Mouse (Mus musculus): ENCODE measurements around the gene Abhd14a.
A peak's percentile ranks its signal among the peaks of the same experiment; 100 is the strongest.

Abhd14a gene

GRCm38 (mm10) chr9:106478101-106478500 is 30.6 kb upstream of the Abhd14a start:
- Histone ChIP-seq H3K9me3 (ENCODE audit: low read length) (no peaks in the 10 kb centered on the region), H3K27me3 (ENCODE audit: insufficient read depth, low read length) (no peaks in the 10 kb centered on the region), H3K4me1 (replicated peaks; ENCODE audit: low read depth, low read length) (peaks cover 82% of the 10 kb centered on the region), H3K4me3 (replicated peaks; ENCODE audit: low read length) (peak overlapping the region; percentile 89), H3K36me3 (ENCODE audit: insufficient read depth, low read length) (peaks cover 45% of the 10 kb centered on the region)
- TF ChIP-seq NANOG (IDR thresholded peaks at IDR 0.05; ENCODE audit: borderline replicate concordance, low read length) = no peak
- no peak for TF ChIP-seq POU5F1 (IDR thresholded peaks at IDR 0.05; ENCODE audit: borderline replicate concordance, low read length)
- no peak for TF ChIP-seq CTCF (conservative IDR thresholded peaks at IDR 0.05; ENCODE audit: low read length)

- peaks cover 40% of the 10 kb centered on the region for H3K36me3 ChIP-seq (ENCODE audit: insufficient read depth, low read length)
- H3K27me3 ChIP-seq (ENCODE audit: insufficient read depth, low read length) = no peaks in the 10 kb centered on the region
- H3K4me3 ChIP-seq (replicated peaks; ENCODE audit: low read length) = peak overlapping the region; percentile 89
- TF ChIP-seq CTCF (conservative IDR thresholded peaks at IDR 0.05; ENCODE audit: low read length) (no peak), POU5F1 (IDR thresholded peaks at IDR 0.05; ENCODE audit: borderline replicate concordance, low read length) (no peak), NANOG (IDR thresholded peaks at IDR 0.05; ENCODE audit: borderline replicate concordance, low read length) (no peak)
- peaks cover 82% of the 10 kb centered on the region for H3K4me1 ChIP-seq (replicated peaks; ENCODE audit: low read depth, low read length)
- H3K9me3 ChIP-seq (ENCODE audit: low read length) = no peaks in the 10 kb centered on the region
Measured at GRCm38 (mm10) chr9:106477649-106478048, 30.2 kb upstream of the Abhd14a start.

- peaks cover 85% of the 10 kb centered on the region for H3K4me1 ChIP-seq (replicated peaks; ENCODE audit: low read depth, low read length)
- peak within 1 kb of the TSS; percentile 89 for H3K4me3 ChIP-seq (replicated peaks; ENCODE audit: low read length)
- TF ChIP-seq POU5F1 (IDR thresholded peaks at IDR 0.05; ENCODE audit: borderline replicate concordance, low read length) (no peak), NANOG (IDR thresholded peaks at IDR 0.05; ENCODE audit: borderline replicate concordance, low read length) (no peak), CTCF (conservative IDR thresholded peaks at IDR 0.05; ENCODE audit: low read length) (peak; percentile 94)
- H3K27me3 ChIP-seq (ENCODE audit: insufficient read depth, low read length) = no peaks in the 10 kb centered on the region
- H3K9me3 ChIP-seq (ENCODE audit: low read length) = no peaks in the 10 kb centered on the region
- H3K36me3 ChIP-seq (ENCODE audit: insufficient read depth, low read length) = peaks cover 34% of the 10 kb centered on the region
Measured at GRCm38 (mm10) chr9:106476924-106477484, 29.5 kb upstream of the Abhd14a start, which contains the start of gene Parp3. Gene Parp3, minus strand, starts transcription at chr9:106476949.

GRCm38 (mm10) chr9:106476002-106476923 is 28.8 kb upstream of the Abhd14a start:
- peaks cover 27% of the 10 kb centered on the region for H3K36me3 ChIP-seq (ENCODE audit: insufficient read depth, low read length)
- H3K4me1 ChIP-seq (replicated peaks; ENCODE audit: low read depth, low read length) = peaks cover 87% of the 10 kb centered on the region
- TF ChIP-seq CTCF (conservative IDR thresholded peaks at IDR 0.05; ENCODE audit: low read length) (no peak), NANOG (IDR thresholded peaks at IDR 0.05; ENCODE audit: borderline replicate concordance, low read length) (no peak), POU5F1 (IDR thresholded peaks at IDR 0.05; ENCODE audit: borderline replicate concordance, low read length) (no peak)
- peak overlapping the region; percentile 52 for H3K4me3 ChIP-seq (replicated peaks; ENCODE audit: low read length)
- H3K9me3 ChIP-seq (ENCODE audit: low read length) = no peaks in the 10 kb centered on the region
- no peaks in the 10 kb centered on the region for H3K27me3 ChIP-seq (ENCODE audit: insufficient read depth, low read length)

- Histone ChIP-seq H3K27me3 (ENCODE audit: insufficient read depth, low read length) (no peaks in the 10 kb centered on the region), H3K9me3 (ENCODE audit: low read length) (no peaks in the 10 kb centered on the region), H3K4me3 (replicated peaks; ENCODE audit: low read length) (peak within 1 kb of the TSS; percentile 52), H3K4me1 (replicated peaks; ENCODE audit: low read depth, low read length) (peaks cover 87% of the 10 kb centered on the region), H3K36me3 (ENCODE audit: insufficient read depth, low read length) (peaks cover 21% of the 10 kb centered on the region)
- TF ChIP-seq CTCF (conservative IDR thresholded peaks at IDR 0.05; ENCODE audit: low read length) (no peak), NANOG (IDR thresholded peaks at IDR 0.05; ENCODE audit: borderline replicate concordance, low read length) (no peak), POU5F1 (IDR thresholded peaks at IDR 0.05; ENCODE audit: borderline replicate concordance, low read length) (no peak)
Measured at GRCm38 (mm10) chr9:106475663-106476001, 28.2 kb upstream of the Abhd14a start, which contains the start of gene Rrp9. Gene Rrp9, plus strand, starts transcription at chr9:106475963.

- no peak for TF ChIP-seq NANOG (IDR thresholded peaks at IDR 0.05; ENCODE audit: borderline replicate concordance, low read length)
- TF ChIP-seq CTCF (conservative IDR thresholded peaks at IDR 0.05; ENCODE audit: low read length) = no peak
- no peak for TF ChIP-seq POU5F1 (IDR thresholded peaks at IDR 0.05; ENCODE audit: borderline replicate concordance, low read length)
Measured at GRCm38 (mm10) chr9:106475046-106475445, 27.6 kb upstream of the Abhd14a start.

GRCm38 (mm10) chr9:106474456-106474855 is 27.0 kb upstream of the Abhd14a start:
- Histone ChIP-seq H3K36me3 (ENCODE audit: insufficient read depth, low read length) (peaks cover 9% of the 10 kb centered on the region), H3K4me3 (replicated peaks; ENCODE audit: low read length) (0 out of 2 replicates have a peak overlapping the region, but pooled peaks have one; percentile 13), H3K9me3 (ENCODE audit: low read length) (no peaks in the 10 kb centered on the region), H3K4me1 (replicated peaks; ENCODE audit: low read depth, low read length) (peaks cover 82% of the 10 kb centered on the region), H3K27me3 (ENCODE audit: insufficient read depth, low read length) (no peaks in the 10 kb centered on the region)
- TF ChIP-seq POU5F1 (IDR thresholded peaks at IDR 0.05; ENCODE audit: borderline replicate concordance, low read length) (no peak), CTCF (conservative IDR thresholded peaks at IDR 0.05; ENCODE audit: low read length) (peak; percentile 61)

More at GRCm38 (mm10) chr9:106475046-106475445, 27.6 kb upstream of the Abhd14a start:
- no peaks in the 10 kb centered on the region for H3K9me3 ChIP-seq (ENCODE audit: low read length)
- peaks cover 82% of the 10 kb centered on the region for H3K4me1 ChIP-seq (replicated peaks; ENCODE audit: low read depth, low read length)
- no peaks in the 10 kb centered on the region for H3K27me3 ChIP-seq (ENCODE audit: insufficient read depth, low read length)
- H3K36me3 ChIP-seq (ENCODE audit: insufficient read depth, low read length) = peaks cover 15% of the 10 kb centered on the region
- H3K4me3 ChIP-seq (replicated peaks; ENCODE audit: low read length) = peak overlapping the region; percentile 52

GRCm38 (mm10) chr9:106473753-106474105 is 26.3 kb upstream of the Abhd14a start:
- H3K36me3 ChIP-seq (ENCODE audit: insufficient read depth, low read length) = 0 out of 2 replicates have a peak, but pooled peaks cover 2% of the 10 kb centered on the region
- TF ChIP-seq CTCF (conservative IDR thresholded peaks at IDR 0.05; ENCODE audit: low read length) (no peak), POU5F1 (IDR thresholded peaks at IDR 0.05; ENCODE audit: borderline replicate concordance, low read length) (no peak), NANOG (IDR thresholded peaks at IDR 0.05; ENCODE audit: borderline replicate concordance, low read length) (no peak)
- H3K27me3 ChIP-seq (ENCODE audit: insufficient read depth, low read length) = no peaks in the 10 kb centered on the region
- no peak overlapping the region for H3K4me3 ChIP-seq (replicated peaks; ENCODE audit: low read length)
- no peaks in the 10 kb centered on the region for H3K9me3 ChIP-seq (ENCODE audit: low read length)
- peaks cover 81% of the 10 kb centered on the region for H3K4me1 ChIP-seq (replicated peaks; ENCODE audit: low read depth, low read length)
